Mouse (Mus musculus) stomach, embryonic 14.5 days (tissue): Measurements from ENCODE around the gene Tmem233. TPM values are rescaled to one million over a fixed set of nuclear protein-coding genes. Genes with fewer than 3 reads are reported as not detected.

Experiments used
- ATAC-seq: fragments of 200-750 bp; cut with Nextera tagmentation; 2 replicates; pipeline ENCODE4 v1.8.0; 2017; ENCODE audit warnings: low read depth, moderate TSS enrichment; ENCODE audit not compliant: insufficient number of reproducible peaks, insufficient read depth, low FRiP score
- H3K27ac ChIP-seq: fragments of 300-500 bp; sonication (generic); 2 replicates; pipeline ENCODE4 v1.5.1; 2014; ENCODE audit warnings: mild to moderate bottlenecking, low read length, moderate library complexity, mixed read lengths
- H3K27me3 ChIP-seq: fragments of 300-500 bp; sonication (generic); 2 replicates; pipeline ENCODE4 v1.6.1; 2014; ENCODE audit warnings: low read length, control low read depth, mixed read lengths; ENCODE audit not compliant: control insufficient read depth, insufficient read depth
- H3K36me3 ChIP-seq: fragments of 300-500 bp; sonication (generic); 2 replicates; pipeline ENCODE4 v1.6.1; 2014; ENCODE audit warnings: mild to moderate bottlenecking, control low read depth, low read length, moderate library complexity, mixed read lengths; ENCODE audit not compliant: control insufficient read depth, insufficient read depth
- H3K4me1 ChIP-seq: fragments of 300-500 bp; sonication (generic); 2 replicates; pipeline ENCODE4 v1.6.1; 2014; ENCODE audit warnings: low read length, control low read depth, mixed read lengths; ENCODE audit not compliant: control insufficient read depth, insufficient read depth
- H3K4me2 ChIP-seq: fragments of 300-500 bp; sonication (generic); replicated peaks from 2 replicates; pipeline ENCODE4 v1.6.1; 2014; ENCODE audit warnings: low read depth, low read length, control low read depth
- H3K4me3 ChIP-seq: fragments of 300-500 bp; sonication (generic); 2 replicates; pipeline ENCODE4 v1.5.1; 2014; ENCODE audit warnings: low read depth, low read length, control low read depth
- H3K9ac ChIP-seq: fragments of 300-500 bp; sonication (generic); replicated peaks from 2 replicates; pipeline ENCODE4 v1.6.1; 2014; ENCODE audit warnings: low read depth, mild to moderate bottlenecking, control low read depth, low read length, moderate library complexity, mixed read lengths
- H3K9me3 ChIP-seq: fragments of 300-500 bp; sonication (generic); 2 replicates; pipeline ENCODE4 v1.6.1; 2016; ENCODE audit warnings: low read depth, low read length, control low read depth; ENCODE audit not compliant: control insufficient read depth
- WGBS: fragments of 180-500 bp; shearing (Covaris S2); extraction: QIAGEN DNeasy Blood & Tissue Kit; methylation state at CpG from one replicate; pipeline ENCODE4 v1.1.7; 2014; 5-methylcytosine and 5-hydroxymethylcytosine counted together
- polyA plus RNA-seq: library from polyadenylated mRNA; unstranded; fragments of >200 nt; fragmentation: Nextera tagmentation; extraction: Ambion mirVana; gene quantifications from 2 replicates; pipeline ENCODE4 v1.2.1, GENCODE M21; 2014

The Tmem233 gene
- polyA plus RNA-seq: not detected in 2 replicates

GRCm38 (mm10) chr5:116083081-116083480, at the start of gene Tmem233:
Gene Tmem233 (minus strand): TSS chr5:116083244.
- Histone ChIP-seq H3K4me1 (no peaks in the 10 kb centered on the region), H3K4me2 (no peak within 1 kb of the TSS), H3K4me3 (no peak within 1 kb of the TSS), H3K9me3 (no peaks in the 10 kb centered on the region), H3K36me3 (no peaks in the 10 kb centered on the region), H3K9ac (no peak within 1 kb of the TSS), H3K27me3 (peaks cover 10% of the 10 kb centered on the region; the same call in 1 of the 2 replicates), H3K27ac (no peak within 1 kb of the TSS)
- WGBS: 9% methylated on average over 17 of the region's 17 CpGs
- no peak for ATAC-seq

- no peaks in the 10 kb centered on the region for H3K4me1 ChIP-seq
- H3K36me3 ChIP-seq: no peaks in the 10 kb centered on the region
- no peak overlapping the region for H3K4me2 ChIP-seq
- H3K9ac ChIP-seq: no peak overlapping the region
- H3K9me3 ChIP-seq: no peaks in the 10 kb centered on the region
- no peak overlapping the region for H3K27ac ChIP-seq
- WGBS: 10% methylated on average over 11 of the region's 11 CpGs
- no peaks in the 10 kb centered on the region for H3K27me3 ChIP-seq
- no peak overlapping the region for H3K4me3 ChIP-seq
- peak; percentile 65; the same call in 1 of the 2 replicates for ATAC-seq
Measured at GRCm38 (mm10) chr5:116123344-116123743, 40.3 kb upstream of the Tmem233 start.

- Histone ChIP-seq H3K27ac (no peak overlapping the region), H3K4me3 (no peak overlapping the region), H3K9ac (no peak overlapping the region), H3K27me3 (no peaks in the 10 kb centered on the region), H3K4me1 (peaks cover 8% of the 10 kb centered on the region; the same call in 1 of the 2 replicates), H3K4me2 (no peak overlapping the region), H3K9me3 (no peaks in the 10 kb centered on the region), H3K36me3 (no peaks in the 10 kb centered on the region)
- 45% methylated on average over 9 of the region's 9 CpGs for WGBS
- no peak for ATAC-seq
Measured at GRCm38 (mm10) chr5:116116567-116116966, 33.5 kb upstream of the Tmem233 start.

GRCm38 (mm10) chr5:116116110-116116509, 33.1 kb upstream of the Tmem233 start:
- no peaks in the 10 kb centered on the region for H3K27me3 ChIP-seq
- WGBS: 32% methylated on average over 4 of the region's 4 CpGs
- no peak overlapping the region for H3K4me3 ChIP-seq
- H3K4me1 ChIP-seq: peaks cover 8% of the 10 kb centered on the region; the same call in 1 of the 2 replicates
- H3K27ac ChIP-seq: no peak overlapping the region
- no peak for ATAC-seq
- H3K9me3 ChIP-seq: no peaks in the 10 kb centered on the region
- H3K4me2 ChIP-seq: no peak overlapping the region
- no peaks in the 10 kb centered on the region for H3K36me3 ChIP-seq
- no peak overlapping the region for H3K9ac ChIP-seq

- WGBS: 66% methylated on average over 14 of the region's 14 CpGs
- Histone ChIP-seq H3K4me2 (no peak overlapping the region), H3K9ac (no peak overlapping the region), H3K4me3 (no peak overlapping the region), H3K27ac (no peak overlapping the region), H3K4me1 (peaks cover 8% of the 10 kb centered on the region; the same call in 1 of the 2 replicates), H3K36me3 (no peaks in the 10 kb centered on the region), H3K9me3 (no peaks in the 10 kb centered on the region), H3K27me3 (no peaks in the 10 kb centered on the region)
- ATAC-seq: no peak
Measured at GRCm38 (mm10) chr5:116115071-116115834, 32.2 kb upstream of the Tmem233 start.

GRCm38 (mm10) chr5:116108651-116109050, 25.6 kb upstream of the Tmem233 start:
- Histone ChIP-seq H3K4me1 (no peaks in the 10 kb centered on the region), H3K4me3 (no peak overlapping the region), H3K9me3 (no peaks in the 10 kb centered on the region), H3K9ac (no peak overlapping the region), H3K27ac (no peak overlapping the region), H3K36me3 (no peaks in the 10 kb centered on the region), H3K4me2 (no peak overlapping the region), H3K27me3 (no peaks in the 10 kb centered on the region)
- WGBS: 88% methylated on average over 10 of the region's 10 CpGs
- ATAC-seq: no peak

- H3K9ac ChIP-seq: no peak overlapping the region
- H3K9me3 ChIP-seq: no peaks in the 10 kb centered on the region
- H3K4me1 ChIP-seq: no peaks in the 10 kb centered on the region
- H3K4me2 ChIP-seq: no peak overlapping the region
- no peak overlapping the region for H3K4me3 ChIP-seq
- H3K27ac ChIP-seq: no peak overlapping the region
- ATAC-seq: no peak
- WGBS: 86% methylated on average over 6 of the region's 6 CpGs
- H3K36me3 ChIP-seq: no peaks in the 10 kb centered on the region
- peaks cover 10% of the 10 kb centered on the region; the same call in 1 of the 2 replicates for H3K27me3 ChIP-seq
Measured at GRCm38 (mm10) chr5:116084231-116084630, 1.2 kb upstream of the Tmem233 start.

GRCm38 (mm10) chr5:116082241-116082900, 673 bp downstream of the Tmem233 start:
- no peak overlapping the region for H3K9ac ChIP-seq
- no peak overlapping the region for H3K4me3 ChIP-seq
- 32% methylated on average over 17 of the region's 17 CpGs for WGBS
- H3K27ac ChIP-seq: no peak overlapping the region
- H3K4me2 ChIP-seq: no peak overlapping the region
- no peaks in the 10 kb centered on the region for H3K9me3 ChIP-seq
- no peak for ATAC-seq
- no peaks in the 10 kb centered on the region for H3K4me1 ChIP-seq
- no peaks in the 10 kb centered on the region for H3K36me3 ChIP-seq
- H3K27me3 ChIP-seq: peaks cover 10% of the 10 kb centered on the region; the same call in 1 of the 2 replicates
